Mouse (Mus musculus) cerebellum, postnatal 36 days (tissue): ENCODE measurements around the gene Srprb.

Experiments
- DNase-seq, 2 experiments: peaks; one replicate each; pipeline ENCODE4 v3.0.0; 2021 to 2022; ENCODE audit warnings: mixed read lengths in 2 of 2

The Srprb gene

GRCm38 (mm10) chr9:103141266-103141665 lies 60.7 kb downstream of the Srprb start:
- no peak for DNase-seq

- no peak for DNase-seq
Measured at GRCm38 (mm10) chr9:103140384-103140783, 61.6 kb downstream of the Srprb start.

- DNase-seq, result no peak
Measured at GRCm38 (mm10) chr9:103139481-103139880, 62.5 kb downstream of the Srprb start.
